Mouse (Mus musculus): Measurements from ENCODE around the gene Nckap5.

Gene Nckap5

GRCm38 (mm10) chr1:126483665-126484064 lies 346.9 kb downstream of the Nckap5 start:
- in situ Hi-C loops (cut with MboI, MseI), result no loop called here

- in situ Hi-C loops (cut with MboI, MseI), result no loop called here
Measured at GRCm38 (mm10) chr1:126481459-126482228, 349.0 kb downstream of the Nckap5 start.

GRCm38 (mm10) chr1:126473044-126473443 lies 357.6 kb downstream of the Nckap5 start:
- in situ Hi-C loops (cut with MboI, MseI), result no loop called here

- in situ Hi-C loops (cut with MboI, MseI), result no loop called here
Measured at GRCm38 (mm10) chr1:126471419-126471818, 359.2 kb downstream of the Nckap5 start.

- in situ Hi-C loops (cut with MboI, MseI), result no loop called here
Measured at GRCm38 (mm10) chr1:126470883-126471282, 359.7 kb downstream of the Nckap5 start.

- in situ Hi-C loops (cut with MboI, MseI), result no loop called here
Measured at GRCm38 (mm10) chr1:126469818-126470544, 360.6 kb downstream of the Nckap5 start.

- in situ Hi-C loops (cut with MboI, MseI), result no loop called here
Measured at GRCm38 (mm10) chr1:126461527-126462354, 368.9 kb downstream of the Nckap5 start.

GRCm38 (mm10) chr1:126457739-126458138 lies 372.9 kb downstream of the Nckap5 start:
- in situ Hi-C loops (cut with MboI, MseI), result no loop called here

GRCm38 (mm10) chr1:126454504-126455173 lies 376.0 kb downstream of the Nckap5 start:
- in situ Hi-C loops (cut with MboI, MseI), result no loop called here

GRCm38 (mm10) chr1:126451472-126451871 lies 379.1 kb downstream of the Nckap5 start:
- in situ Hi-C loops (cut with MboI, MseI), result no loop called here

- in situ Hi-C loops (cut with MboI, MseI), result no loop called here
Measured at GRCm38 (mm10) chr1:126449424-126449823, 381.2 kb downstream of the Nckap5 start.

GRCm38 (mm10) chr1:126443890-126444289 lies 386.7 kb downstream of the Nckap5 start:
- in situ Hi-C loops (cut with MboI, MseI), result no loop called here

GRCm38 (mm10) chr1:126442723-126443122 lies 387.9 kb downstream of the Nckap5 start:
- in situ Hi-C loops (cut with MboI, MseI), result no loop called here

- in situ Hi-C loops (cut with MboI, MseI), result no loop called here
Measured at GRCm38 (mm10) chr1:126438000-126438572, 392.5 kb downstream of the Nckap5 start.

- in situ Hi-C loops (cut with MboI, MseI), result no loop called here
Measured at GRCm38 (mm10) chr1:126436937-126437667, 393.5 kb downstream of the Nckap5 start.

GRCm38 (mm10) chr1:126432285-126432684 lies 398.3 kb downstream of the Nckap5 start:
- in situ Hi-C loops (cut with MboI, MseI), result no loop called here

- in situ Hi-C loops (cut with MboI, MseI), result no loop called here
Measured at GRCm38 (mm10) chr1:126431594-126431993, 399.0 kb downstream of the Nckap5 start.

GRCm38 (mm10) chr1:126411426-126411825 lies 419.2 kb downstream of the Nckap5 start:
- in situ Hi-C loops (cut with MboI, MseI), result no loop called here

GRCm38 (mm10) chr1:126407886-126408285 lies 422.7 kb downstream of the Nckap5 start:
- in situ Hi-C loops (cut with MboI, MseI), result loop anchor here (5.0 kb wide), 1 partner anchor 801 kb away; no protein-coding TSS in a partner anchor

- in situ Hi-C loops (cut with MboI, MseI), result loop anchor here (5.0 kb wide), 1 partner anchor 798 kb away; no protein-coding TSS in a partner anchor
Measured at GRCm38 (mm10) chr1:126405543-126405942, 425.1 kb downstream of the Nckap5 start.
